Mouse (Mus musculus): Measurements from ENCODE around the gene Siah3. TPM values are rescaled to one million over a fixed set of nuclear protein-coding genes. Genes with fewer than 3 reads are reported as not detected.

The Siah3 gene
- total RNA-seq, 2 experiments from 2014 or later: 0.27 to 0.63 TPM

DNA sequence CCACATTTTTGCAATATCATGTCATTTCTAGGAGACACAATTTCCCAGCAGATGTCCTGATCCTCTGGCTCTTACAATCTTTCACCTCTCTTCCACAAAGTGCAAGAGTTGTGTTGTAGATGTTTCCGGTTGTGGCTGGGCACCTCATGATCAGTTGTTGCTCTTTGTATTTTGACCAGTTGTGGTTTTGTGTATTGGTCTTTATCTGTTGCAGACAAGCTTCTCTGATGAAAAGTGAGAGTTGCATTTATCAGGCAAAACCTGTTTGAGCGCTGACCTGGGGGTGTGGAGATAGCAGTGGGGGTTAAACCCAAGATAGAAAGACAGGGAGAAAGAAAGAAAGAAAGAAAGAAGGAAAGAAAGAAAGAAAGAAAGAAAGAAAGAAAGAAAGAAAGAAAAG, 68.9 kb downstream of the Siah3 start:
- DNase-seq: no peak

DNA sequence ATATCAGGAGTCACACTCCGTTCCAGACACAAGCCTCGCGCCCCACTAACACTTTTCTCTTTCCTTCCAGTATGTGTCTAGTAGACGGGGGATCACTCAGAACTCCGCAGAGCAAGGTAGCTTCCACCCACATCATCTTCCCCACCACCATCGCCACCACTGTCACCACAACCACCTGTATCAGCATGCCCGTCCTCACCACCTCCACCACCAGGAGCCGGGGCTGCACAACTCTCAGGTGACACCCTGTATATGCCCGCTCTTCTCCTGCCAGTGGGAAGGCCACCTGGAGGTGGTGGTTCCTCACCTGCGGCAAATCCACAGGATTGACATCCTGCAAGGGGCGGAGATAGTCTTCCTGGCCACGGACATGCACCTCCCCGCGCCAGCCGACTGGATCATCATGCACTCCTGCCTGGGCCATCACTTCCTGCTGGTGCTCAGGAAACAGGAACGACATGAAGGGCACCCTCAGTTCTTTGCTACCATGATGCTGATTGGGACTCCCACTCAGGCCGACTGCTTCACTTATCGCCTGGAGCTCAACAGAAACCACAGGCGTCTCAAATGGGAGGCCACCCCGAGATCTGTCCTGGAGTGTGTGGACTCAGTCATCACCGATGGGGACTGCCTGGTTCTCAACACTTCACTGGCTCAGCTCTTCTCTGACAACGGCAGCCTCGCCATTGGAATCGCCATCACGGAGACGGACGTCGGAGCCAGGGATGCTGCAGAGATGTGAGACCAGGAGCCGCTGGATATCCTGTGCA, 69.8 kb downstream of the Siah3 start:
- DNase-seq: no peak

DNA sequence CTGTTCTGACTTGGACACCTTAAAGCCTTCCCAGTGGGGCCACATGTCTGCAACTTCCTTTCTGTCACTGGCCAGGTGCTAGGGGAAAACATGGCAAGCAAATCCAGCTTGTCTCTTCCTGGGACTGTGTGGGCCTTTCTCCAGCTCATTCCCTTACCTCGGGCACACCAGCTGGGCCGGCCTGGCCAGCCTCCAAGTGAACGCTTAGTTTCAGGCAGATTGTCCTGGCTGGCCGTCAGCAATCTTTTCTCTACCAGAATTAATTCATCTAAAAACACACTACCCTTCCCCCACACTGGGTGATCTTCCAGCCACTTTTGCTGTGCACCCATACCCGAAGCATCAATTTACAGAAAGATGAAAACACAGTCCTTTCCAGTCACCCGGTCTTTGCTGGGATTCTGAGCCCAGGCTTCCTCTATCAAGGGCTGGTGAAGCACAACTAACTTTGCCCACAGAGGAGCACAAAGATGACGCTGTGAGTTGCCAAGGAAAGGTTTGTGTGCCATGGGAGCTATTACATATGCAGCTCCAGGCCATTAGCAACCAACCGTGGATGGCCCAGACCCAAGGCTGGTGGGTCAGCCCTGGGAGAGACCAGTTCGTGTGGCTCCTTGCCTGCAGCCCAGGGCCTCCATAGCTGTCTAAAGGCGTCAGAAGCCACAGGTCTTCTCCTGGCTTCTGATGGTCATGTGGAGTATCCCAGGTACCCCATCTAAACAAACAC, 71.8 kb downstream of the Siah3 start:
- DNase-seq: peak; percentile 78

DNA sequence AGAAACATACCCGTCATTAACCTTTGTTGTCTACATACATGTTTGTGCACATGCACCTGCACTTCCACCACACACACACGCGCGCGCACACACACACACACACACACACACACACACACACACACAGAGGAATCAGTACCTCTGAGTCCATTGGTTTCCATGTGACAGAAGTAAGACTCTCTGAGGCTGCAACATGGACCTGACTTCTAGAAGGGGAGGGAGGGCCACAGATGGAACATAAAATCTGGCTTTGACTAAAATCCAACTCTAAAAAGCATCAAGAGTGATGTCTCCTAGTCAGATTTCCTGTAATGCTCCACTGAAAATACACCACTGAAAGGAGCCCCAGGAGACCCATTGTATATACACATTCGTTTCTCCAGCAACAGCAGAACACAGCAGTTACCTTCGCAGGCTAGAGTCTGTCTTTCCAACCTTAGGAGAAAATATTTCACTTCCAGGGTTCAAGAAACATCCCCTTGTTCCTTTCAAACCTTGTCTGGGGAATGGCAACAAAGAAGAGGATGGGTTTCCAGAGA, 75.1 kb downstream of the Siah3 start:
- no peak for DNase-seq

DNA sequence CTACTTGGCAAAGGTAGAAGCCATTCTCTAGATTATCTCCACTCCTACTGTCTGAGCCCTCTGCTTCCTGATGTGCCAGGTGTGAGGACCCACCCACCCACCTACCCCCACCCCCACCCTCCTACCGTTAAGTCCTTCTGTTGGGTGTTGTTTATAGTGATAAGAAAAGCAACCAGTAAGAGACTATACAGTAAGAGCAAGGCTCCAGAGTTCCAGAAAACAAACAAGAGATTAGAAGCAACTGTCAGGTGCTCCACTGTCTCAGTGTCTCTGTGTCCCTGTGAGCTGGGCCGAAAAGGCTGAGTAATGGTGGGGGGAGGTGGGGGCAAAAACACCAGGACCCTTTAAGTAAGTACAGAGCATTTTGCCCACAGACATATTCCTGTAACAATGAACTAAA, 83.4 kb downstream of the Siah3 start:
- DNase-seq: no peak

DNA sequence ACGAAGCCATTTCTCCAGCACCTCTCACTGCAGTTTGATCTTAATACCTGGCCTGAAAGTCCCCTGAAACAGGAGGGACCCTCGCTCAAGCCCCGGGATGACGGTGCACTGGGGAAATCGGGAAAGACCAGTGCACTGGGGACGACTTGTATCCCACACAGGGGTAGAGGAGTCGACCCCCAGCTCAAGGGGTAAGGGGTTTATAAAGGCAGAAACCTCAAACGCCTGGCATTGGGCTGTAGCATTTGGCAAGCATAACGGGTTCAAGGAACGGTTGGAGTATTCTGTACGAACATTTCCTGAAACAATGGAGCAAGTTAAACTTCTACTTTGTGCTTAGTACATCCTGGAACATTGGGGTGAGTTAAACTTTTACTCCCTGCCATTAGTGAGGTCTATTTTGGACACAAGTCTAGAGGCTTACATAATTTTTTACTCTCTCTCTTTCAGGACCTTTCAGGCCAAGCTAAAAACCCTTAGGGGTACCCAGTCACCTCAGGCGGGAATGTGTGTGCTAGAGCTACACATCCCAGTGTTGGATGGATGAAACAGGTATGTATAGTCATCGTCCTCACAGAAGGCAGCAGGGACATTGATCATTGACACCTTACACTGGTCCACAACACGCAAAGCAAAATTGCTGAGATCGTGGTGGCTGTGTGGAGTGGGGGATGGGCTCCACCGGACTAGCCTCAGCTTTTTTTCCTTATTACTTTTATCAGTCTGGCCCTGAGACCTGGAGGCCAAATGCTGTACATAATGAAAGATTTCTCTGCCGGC, 84.6 kb downstream of the Siah3 start:
- no peak for DNase-seq

DNA sequence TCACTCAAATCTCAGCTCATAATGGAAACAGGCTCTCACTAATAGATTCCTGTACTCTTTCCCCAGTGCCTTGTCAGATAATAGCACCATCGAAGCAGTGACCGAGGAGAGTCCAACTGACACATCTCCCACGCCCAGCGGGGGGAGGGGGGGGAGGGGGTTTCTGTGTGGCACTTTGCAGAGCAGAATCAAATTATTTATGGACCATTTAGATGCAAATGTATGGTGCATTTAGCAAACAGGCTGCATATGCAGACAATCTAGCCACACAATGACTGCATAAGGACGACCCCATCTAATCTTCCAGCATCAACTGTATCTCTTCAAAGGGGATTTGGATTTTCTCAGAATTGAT, 85.2 kb downstream of the Siah3 start:
- no peak for DNase-seq

DNA sequence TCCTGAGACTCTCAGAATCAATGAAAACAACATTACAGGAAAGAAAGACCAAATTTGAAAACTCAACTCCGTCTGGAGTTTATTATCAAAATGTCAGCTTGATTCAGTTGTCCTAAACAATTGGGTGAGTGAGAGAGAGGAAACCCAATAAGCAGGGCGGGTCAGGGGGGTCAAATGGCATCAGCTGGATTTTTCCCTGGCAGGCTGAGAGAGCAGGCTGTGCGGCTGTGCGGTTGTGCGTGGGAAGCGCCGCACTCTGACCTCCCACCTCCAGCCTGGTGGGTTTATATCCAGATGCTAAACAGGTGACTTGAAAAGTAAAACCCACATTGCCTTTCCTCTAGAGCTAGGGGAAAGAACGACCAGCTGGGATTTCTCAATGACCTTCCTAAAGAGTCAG, 85.9 kb downstream of the Siah3 start:
- no peak for DNase-seq

DNA sequence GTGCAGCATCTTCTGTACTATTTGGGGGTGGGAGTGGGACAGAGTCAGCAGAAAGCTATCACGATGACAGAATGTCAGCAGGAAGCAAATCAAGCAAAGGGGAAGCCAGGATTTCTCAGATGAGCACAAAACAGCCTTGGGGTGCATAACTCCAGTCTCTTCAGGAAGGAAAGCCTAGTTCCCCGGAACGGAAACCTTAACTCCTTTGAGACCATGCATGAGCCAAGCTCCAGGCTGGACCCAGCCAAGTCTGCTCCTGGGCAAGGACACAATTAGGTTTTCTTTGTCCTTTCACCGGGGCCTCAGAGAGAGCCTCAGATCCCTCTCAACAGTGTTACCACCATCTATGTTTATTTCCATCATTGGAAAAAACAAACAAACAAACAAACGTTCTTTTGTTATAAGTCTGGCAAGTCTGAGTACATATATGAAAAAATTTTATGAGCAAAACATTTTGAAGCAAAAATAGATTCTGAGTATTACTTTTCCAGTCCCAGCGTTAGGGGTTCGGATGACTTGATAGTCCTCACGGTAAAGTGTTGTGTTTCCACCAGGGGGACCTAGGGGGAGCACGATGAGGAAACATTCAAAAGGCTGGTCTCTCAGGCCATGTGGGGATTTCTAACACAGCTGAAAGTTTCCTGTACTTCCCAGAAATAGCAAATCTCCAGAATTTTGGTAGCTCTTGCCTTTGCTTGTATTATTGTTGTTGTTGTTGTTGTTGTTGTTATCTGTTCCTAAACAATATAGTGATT, 106.0 kb downstream of the Siah3 start:
- DNase-seq: peak; percentile 59

DNA sequence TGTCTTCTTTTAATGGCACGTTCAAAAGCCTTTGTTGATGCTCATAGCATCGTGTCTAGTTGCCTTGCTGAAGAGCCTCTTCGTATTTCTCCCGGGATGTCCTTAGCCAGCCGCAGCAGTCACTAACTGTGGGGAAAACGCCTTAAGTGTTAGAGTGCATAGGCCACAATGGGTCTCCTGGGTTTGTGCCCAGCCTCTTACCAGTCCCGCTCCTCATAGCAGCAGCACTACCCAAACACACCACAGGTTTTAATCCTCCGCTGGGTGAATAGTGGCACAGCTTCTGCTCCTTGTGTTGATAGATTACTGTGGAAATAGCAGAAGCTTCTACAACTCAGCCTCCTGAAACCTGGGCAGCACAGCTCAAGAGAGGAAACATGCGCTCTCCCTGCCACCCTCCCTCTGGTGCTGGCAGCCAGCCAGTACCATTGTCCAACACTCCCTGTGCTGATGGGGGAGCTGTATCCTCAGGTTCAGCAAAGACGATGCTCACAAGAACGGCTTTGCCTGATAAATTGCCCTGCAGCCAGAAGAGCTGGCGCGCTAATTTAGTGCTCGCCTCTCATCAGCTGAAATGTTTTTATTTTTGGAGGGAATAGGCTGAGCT, 109.9 kb downstream of the Siah3 start:
- peak; percentile 78 for DNase-seq

DNA sequence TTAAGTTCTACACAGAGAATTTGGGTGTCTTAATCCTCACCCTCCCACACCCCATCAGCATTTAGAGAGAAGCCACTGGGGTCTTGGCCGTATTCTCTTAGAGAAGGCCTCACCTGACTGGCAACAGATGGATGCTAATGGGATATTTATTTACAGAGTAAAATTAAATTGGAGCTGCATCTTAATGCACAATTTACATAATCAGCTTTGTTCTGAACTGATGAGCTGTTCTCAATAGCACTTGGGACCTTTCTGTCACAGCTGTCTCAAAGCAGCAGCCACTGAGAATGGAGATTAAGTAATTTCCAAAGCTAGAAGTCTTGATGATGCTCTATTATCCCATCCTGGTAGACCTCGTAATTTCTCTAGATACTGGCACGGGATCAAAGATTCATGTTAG, 110.5 kb downstream of the Siah3 start:
- no peak for DNase-seq

DNA sequence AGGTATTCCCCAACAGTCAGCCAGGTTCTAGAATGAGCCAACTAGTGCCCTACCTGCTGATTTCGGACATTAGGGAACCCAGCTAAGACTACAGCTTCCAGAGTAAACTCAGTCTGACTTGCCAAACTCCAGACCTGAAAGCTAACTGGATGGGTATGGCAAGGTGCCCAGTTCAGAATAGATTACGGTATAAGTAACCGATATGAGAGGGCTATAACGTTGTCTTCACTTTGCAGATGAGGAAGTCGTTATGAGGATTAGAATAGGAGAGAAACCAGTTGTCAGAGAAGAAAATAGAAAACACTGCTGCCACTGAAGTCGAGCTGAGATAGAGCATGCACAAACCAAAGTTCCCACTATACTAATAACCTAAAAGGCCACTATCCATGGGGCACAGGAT, 123.2 kb downstream of the Siah3 start:
- no peak for DNase-seq

Other genes starting within 250 kb of the Siah3 start
- 10 to 100 TPM; 21.6 to 49.2 TPM for gene Cpb2, start 213.7 kb upstream of the Siah3 start, total RNA-seq (2021)
- 10 to 100 TPM; 24.8 to 29.4 TPM for gene Zc3h13, start 171.6 kb upstream of the Siah3 start, total RNA-seq (2021)
- not detected for gene Spert, start 137.1 kb downstream of the Siah3 start, total RNA-seq (2021)
- gene Erich6b, start 186.3 kb downstream of the Siah3 start, total RNA-seq (2021): not detected